Mouse (Mus musculus) lung, adult 2 months (tissue): ENCODE results near the gene Phlda3.

Experiments
- CTCF ChIP-seq: fragments of 200-500 bp; IDR thresholded peaks from 2 replicates; pipeline ENCODE4 v1.5.1; 2011; ENCODE audit warnings: mild to moderate bottlenecking, low read length, control low read depth; ENCODE audit not compliant: insufficient read depth
- POLR2A ChIP-seq: fragments of 200-500 bp; IDR thresholded peaks from 2 replicates; pipeline ENCODE4 v1.6.1; 2011; ENCODE audit warnings: low read depth, mild to moderate bottlenecking, control low read depth, low read length, borderline replicate concordance; ENCODE audit errors: extremely low read depth

DNA sequence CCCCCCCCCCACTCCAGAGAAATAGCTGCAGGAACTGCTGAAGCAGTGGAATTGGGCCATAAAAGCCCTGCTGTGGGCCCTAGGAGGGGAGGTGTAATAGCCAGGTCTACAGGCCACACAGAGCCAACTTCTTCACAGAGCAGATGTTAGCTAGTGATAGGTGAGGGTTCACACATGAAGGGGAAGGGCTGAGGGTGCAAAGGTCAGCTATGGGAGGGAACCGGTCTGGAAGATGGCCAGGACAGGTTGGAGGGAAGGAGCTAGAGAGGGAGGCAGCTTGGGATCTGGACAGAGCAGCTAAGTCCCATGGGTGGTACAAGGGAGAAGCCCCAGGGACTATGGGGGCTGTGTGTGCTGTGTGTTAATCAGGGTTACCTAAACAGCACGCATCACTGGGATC is 44.3 kb downstream of the Phlda3 start:
- TF ChIP-seq POLR2A (no peak), CTCF (no peak)
